Mouse (Mus musculus): ENCODE measurements at regions not wholly inside any gene's neighbourhood (a gene's known extent, or its start where the extent isn't known, plus 50 kb on each side); places are given as distances from the start of the nearest gene placed in this dataset.
A peak's percentile ranks its signal among the peaks of the same experiment; 100 is the strongest.
"Not testable (repeated sequence)": the region's sequence is repeated elsewhere in the genome, so short reads cannot be mapped to it uniquely, and the experiment has no call there.

GRCm38 (mm10) chr8:35123196-35123621 lies 642.4 kb upstream of the Gm19410 start:
- no peak for DNase-seq (ENCODE audit: low read depth, low spot score)

- no peak for DNase-seq (ENCODE audit: low read depth, low spot score)
These were observed 640.4 kb upstream of the Gm19410 start for GRCm38 (mm10) chr8:35125179-35125578.

- DNase-seq (ENCODE audit: low read depth, low spot score) = no peak
These were observed 633.3 kb upstream of the Gm19410 start for GRCm38 (mm10) chr8:35132281-35132680.

GRCm38 (mm10) chr8:35135630-35136029 lies 630.0 kb upstream of the Gm19410 start:
- DNase-seq (ENCODE audit: low read depth, low spot score) = no peak

- DNase-seq (ENCODE audit: low read depth, low spot score) = no peak
These were observed 628.9 kb upstream of the Gm19410 start for GRCm38 (mm10) chr8:35136643-35137042.

- no peak for DNase-seq (ENCODE audit: low read depth, low spot score)
These were observed 624.8 kb upstream of the Gm19410 start for GRCm38 (mm10) chr8:35140775-35141174.

- no peak for DNase-seq (ENCODE audit: low read depth, low spot score)
These were observed 622.5 kb upstream of the Gm19410 start for GRCm38 (mm10) chr8:35143018-35143656.

- DNase-seq (ENCODE audit: low read depth, low spot score) = no peak
These were observed 621.9 kb upstream of the Gm19410 start for GRCm38 (mm10) chr8:35143684-35144083.

GRCm38 (mm10) chr8:35144401-35144800 lies 621.2 kb upstream of the Gm19410 start:
- no peak for DNase-seq (ENCODE audit: low read depth, low spot score)

- no peak for DNase-seq (ENCODE audit: low read depth, low spot score)
These were observed 618.1 kb upstream of the Gm19410 start for GRCm38 (mm10) chr8:35147481-35147880.

GRCm38 (mm10) chr8:35147967-35148366 lies 617.6 kb upstream of the Gm19410 start:
- no peak for DNase-seq (ENCODE audit: low read depth, low spot score)

- DNase-seq (ENCODE audit: low read depth, low spot score) = no peak
These were observed 613.0 kb upstream of the Gm19410 start for GRCm38 (mm10) chr8:35152585-35152984.

- no peak for DNase-seq (ENCODE audit: low read depth, low spot score)
These were observed 609.3 kb upstream of the Gm19410 start for GRCm38 (mm10) chr8:35156272-35156671.

- DNase-seq (ENCODE audit: low read depth, low spot score) = no peak
These were observed 607.9 kb upstream of the Gm19410 start for GRCm38 (mm10) chr8:35157711-35158110.

GRCm38 (mm10) chr8:35159329-35159728 lies 606.3 kb upstream of the Gm19410 start:
- peak; percentile 25 for DNase-seq (ENCODE audit: low read depth, low spot score)

- no peak for DNase-seq (ENCODE audit: low read depth, low spot score)
These were observed 605.4 kb upstream of the Gm19410 start for GRCm38 (mm10) chr8:35160230-35160629.

- not testable (repeated sequence) for DNase-seq (ENCODE audit: low read depth, low spot score)
These were observed 603.4 kb upstream of the Gm19410 start for GRCm38 (mm10) chr8:35162166-35162565.

- no peak for DNase-seq (ENCODE audit: low read depth, low spot score)
These were observed 599.0 kb upstream of the Gm19410 start for GRCm38 (mm10) chr8:35166611-35167010.

GRCm38 (mm10) chr8:35171536-35172310 lies 593.9 kb upstream of the Gm19410 start:
- DNase-seq (ENCODE audit: low read depth, low spot score) = no peak

- no peak for DNase-seq (ENCODE audit: low read depth, low spot score)
These were observed 588.3 kb upstream of the Gm19410 start for GRCm38 (mm10) chr8:35177314-35177713.

- DNase-seq (ENCODE audit: low read depth, low spot score) = no peak
These were observed 585.5 kb upstream of the Gm19410 start for GRCm38 (mm10) chr8:35180075-35180474.

- DNase-seq (ENCODE audit: low read depth, low spot score) = no peak
These were observed 583.4 kb upstream of the Gm19410 start for GRCm38 (mm10) chr8:35182141-35182540.

GRCm38 (mm10) chr8:35183423-35183822 lies 582.2 kb upstream of the Gm19410 start:
- DNase-seq (ENCODE audit: low read depth, low spot score) = no peak
